Mouse (Mus musculus) lung, adult 2 months (tissue): ENCODE results near the gene Dntt.

Experiments
- CTCF ChIP-seq: fragments of 200-500 bp; IDR thresholded peaks from 2 replicates; pipeline ENCODE4 v1.5.1; 2011; ENCODE audit warnings: mild to moderate bottlenecking, low read length, control low read depth; ENCODE audit not compliant: insufficient read depth
- POLR2A ChIP-seq: fragments of 200-500 bp; IDR thresholded peaks from 2 replicates; pipeline ENCODE4 v1.6.1; 2011; ENCODE audit warnings: low read depth, mild to moderate bottlenecking, control low read depth, low read length, borderline replicate concordance; ENCODE audit errors: extremely low read depth

GRCm38 (mm10) chr19:41007326-41007725 is 21.7 kb upstream of the Dntt start:
- TF ChIP-seq CTCF, result no peak
- TF ChIP-seq POLR2A, result no peak
